1 mouse cellular context compared by ENCODE assay signal in genomic region chr1:119525689-119526591, GRCm38 (mm10).
TF ChIP-seq lines count a peak whose summit lies in the region.

Tmem185b (plus strand) TSS chr1:119526160.

TF ChIP-seq in CH12.LX, 34 proteins besides CTCF, POLR2A, EP300 and RAD21 (continued from another document):
- TF ChIP-seq SMC3 (IDR thresholded peaks at IDR 0.05; ENCODE audit: low read depth, low read length) (no peak), MAZ (IDR thresholded peaks at IDR 0.05; ENCODE audit: low read depth, low read length) (no peak), USF2 (conservative IDR thresholded peaks at IDR 0.05; ENCODE audit: low read depth, low read length) (peak; percentile 70), NELFE (IDR thresholded peaks at IDR 0.05; ENCODE audit: low read depth, low read length) (peak; percentile 57), MEF2A (IDR thresholded peaks at IDR 0.05; ENCODE audit: borderline replicate concordance, low read depth, low read length) (no peak), MXI1 (IDR thresholded peaks at IDR 0.05; ENCODE audit: low read depth, low read length) (peak; percentile 85; the same call in 1 of the 2 replicates), ETS1 (conservative IDR thresholded peaks at IDR 0.05; ENCODE audit: low read depth, low read length) (0 out of 2 replicates have a peak, but pooled peaks have one; percentile 15)
